Mouse (Mus musculus) natural killer cell, adult 2 months (primary cell): ENCODE measurements around the gene Exoc3l.

ENCODE experiments used
- DNase-seq, 2 experiments: peaks; one replicate each; pipeline ENCODE4 v3.0.0; 2022; ENCODE audit warnings: low spot score in 2 of 2

The Exoc3l gene

GRCm38 (mm10) chr8:105295895-105296573 lies at the start of gene Exoc3l:
Gene Exoc3l, minus strand, starts transcription at chr8:105296101.
- DNase-seq: peak in 1 of 2 experiments; percentile 33

GRCm38 (mm10) chr8:105345061-105345975 lies 49.4 kb upstream of the Exoc3l start:
- no peak for DNase-seq

GRCm38 (mm10) chr8:105343791-105344574 lies 48.1 kb upstream of the Exoc3l start:
- DNase-seq: no peak

GRCm38 (mm10) chr8:105342768-105343167 lies 46.9 kb upstream of the Exoc3l start:
- DNase-seq: no peak

GRCm38 (mm10) chr8:105341399-105341798 lies 45.5 kb upstream of the Exoc3l start:
- DNase-seq: no peak

- no peak for DNase-seq
These were observed 44.2 kb upstream of the Exoc3l start for GRCm38 (mm10) chr8:105339886-105340635.

- DNase-seq: no peak
These were observed 43.1 kb upstream of the Exoc3l start for GRCm38 (mm10) chr8:105338992-105339391.

- no peak for DNase-seq
These were observed 40.7 kb upstream of the Exoc3l start for GRCm38 (mm10) chr8:105336373-105337130.

- no peak for DNase-seq
These were observed 36.6 kb upstream of the Exoc3l start for GRCm38 (mm10) chr8:105332523-105332922.

GRCm38 (mm10) chr8:105331931-105332330 lies 36.0 kb upstream of the Exoc3l start:
- DNase-seq: no peak

GRCm38 (mm10) chr8:105331469-105331868 lies 35.6 kb upstream of the Exoc3l start:
- DNase-seq: no peak

- no peak for DNase-seq
These were observed 34.4 kb upstream of the Exoc3l start for GRCm38 (mm10) chr8:105330325-105330724.

- no peak for DNase-seq
These were observed 31.1 kb upstream of the Exoc3l start for GRCm38 (mm10) chr8:105326968-105327367.

GRCm38 (mm10) chr8:105326141-105326672 lies 30.3 kb upstream of the Exoc3l start, which contains the start of the genes Lrrc29 and Tmem208:
Gene Lrrc29, minus strand, starts transcription at chr8:105326278.
Gene Tmem208, plus strand, starts transcription at chr8:105326354.
- peak; percentile 94 to 95 for DNase-seq

GRCm38 (mm10) chr8:105325641-105326093 lies 29.8 kb upstream of the Exoc3l start:
- no peak for DNase-seq

- no peak for DNase-seq
These were observed 27.3 kb upstream of the Exoc3l start for GRCm38 (mm10) chr8:105323183-105323582.

- DNase-seq: no peak
These were observed 22.8 kb upstream of the Exoc3l start for GRCm38 (mm10) chr8:105318662-105319190.

- no peak for DNase-seq
These were observed 22.0 kb upstream of the Exoc3l start for GRCm38 (mm10) chr8:105317941-105318340.

- DNase-seq: no peak
These were observed 19.3 kb upstream of the Exoc3l start for GRCm38 (mm10) chr8:105315073-105315769.
